Mouse (Mus musculus): Measurements from ENCODE around the gene Thyn1.
A peak's percentile ranks its signal among the peaks of the same experiment; 100 is the strongest.

The Thyn1 gene

GRCm38 (mm10) chr9:26999461-27000395, at the start of gene Thyn1, which contains the start of gene Acad8:
Gene Thyn1 (plus strand): TSS chr9:26999710.
Gene Acad8 (minus strand): TSS chr9:26999566.
- DNase-seq, result peak; percentile 96

DNA sequence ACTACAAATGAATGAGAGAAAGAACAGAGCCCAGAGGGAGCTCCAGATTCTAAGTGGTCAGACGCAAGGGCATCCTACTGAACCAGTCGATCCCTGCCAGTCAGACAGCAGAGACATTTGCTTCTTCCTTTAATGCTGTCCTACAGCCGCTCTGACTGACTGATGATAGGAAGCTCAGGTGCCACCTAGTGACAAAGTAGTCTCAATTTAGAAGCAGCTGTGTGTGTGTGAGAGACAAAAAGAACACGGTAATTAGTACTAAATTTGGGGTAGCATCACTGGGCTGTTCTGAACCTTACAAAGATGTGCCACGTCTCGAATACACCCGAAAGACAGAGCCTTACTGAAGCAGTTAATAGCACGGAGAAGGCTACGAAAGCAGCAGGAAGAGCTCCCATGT, 21.8 kb upstream of the Thyn1 start:
- DNase-seq, result no peak

- no peak for DNase-seq
Observed at GRCm38 (mm10) chr9:26978776-26979175, 20.7 kb upstream of the Thyn1 start.

- DNase-seq, result no peak
Observed at GRCm38 (mm10) chr9:26985090-26985613, 14.4 kb upstream of the Thyn1 start.

DNA sequence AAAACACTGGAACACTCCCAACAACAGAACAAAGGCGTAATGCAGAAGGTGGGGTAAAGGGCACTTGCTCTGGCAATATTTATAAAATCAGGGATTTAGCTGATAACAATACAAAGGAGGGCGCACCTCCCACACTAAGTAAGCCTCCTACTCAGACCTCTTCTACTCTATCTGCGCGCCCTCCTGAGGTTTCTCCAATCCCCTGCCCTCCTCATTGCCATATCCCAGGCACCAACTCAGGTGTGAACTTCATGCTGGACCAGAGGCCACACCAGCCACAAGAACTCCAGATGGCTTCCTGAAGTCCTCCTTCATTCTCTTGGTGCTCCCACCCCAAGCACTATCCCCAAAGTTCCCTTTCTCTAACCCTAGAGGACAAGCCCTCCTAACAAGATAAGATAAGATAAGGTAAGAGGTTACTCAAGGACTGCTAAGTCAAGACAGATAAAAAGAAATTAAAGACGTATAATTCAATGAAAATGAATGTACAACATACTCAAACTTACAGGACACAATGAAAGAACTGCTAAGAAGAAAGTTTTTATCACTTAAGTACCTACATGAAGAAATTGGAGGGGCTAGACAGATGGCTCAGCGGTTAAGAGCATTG, 13.7 kb upstream of the Thyn1 start:
- DNase-seq, result no peak

- DNase-seq, result no peak
Observed at GRCm38 (mm10) chr9:26990181-26990580, 9.3 kb upstream of the Thyn1 start.

DNA sequence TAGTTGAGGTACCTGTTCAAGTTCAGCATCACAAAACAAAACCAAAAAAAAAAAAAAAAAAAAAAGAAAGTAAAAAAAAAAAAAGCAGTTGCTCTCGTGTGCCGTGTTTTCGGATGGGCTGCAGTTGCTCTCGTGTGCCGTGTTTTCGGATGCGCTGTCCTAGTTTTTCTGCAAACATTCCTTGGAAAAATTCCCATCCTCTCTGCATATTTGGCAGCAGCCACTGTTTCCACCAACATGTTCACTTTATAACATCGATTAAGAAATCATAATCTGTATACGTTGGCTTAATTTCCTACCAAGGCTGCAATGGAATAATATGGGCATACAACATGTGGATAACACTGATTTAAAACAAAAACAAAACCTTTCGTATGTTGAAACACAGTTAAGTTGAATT, 6.4 kb upstream of the Thyn1 start:
- no peak for DNase-seq

- no peak for DNase-seq
Observed at GRCm38 (mm10) chr9:26993900-26994299, 5.6 kb upstream of the Thyn1 start.

DNA sequence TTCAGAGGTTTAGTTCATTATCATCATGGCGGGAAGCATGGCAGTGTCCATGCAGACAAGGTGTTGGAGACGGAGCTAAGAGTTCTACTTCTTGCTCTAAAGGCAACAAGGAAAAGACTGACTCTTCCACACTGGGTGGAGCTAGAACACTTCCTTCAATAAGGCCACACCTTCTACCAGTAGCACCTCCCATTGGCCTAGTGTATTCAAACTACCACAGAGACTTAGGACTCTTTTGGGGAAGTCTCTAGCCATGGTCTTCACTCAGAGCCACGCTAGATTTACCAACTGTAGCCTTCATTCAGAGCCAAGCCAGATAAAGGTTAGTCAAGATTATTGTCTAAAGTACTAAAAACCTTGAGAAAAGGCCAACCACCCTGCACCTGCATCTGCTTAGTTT, 2.4 kb upstream of the Thyn1 start:
- DNase-seq, result no peak

- no peak for DNase-seq
Observed at GRCm38 (mm10) chr9:26997501-26997900, 2.0 kb upstream of the Thyn1 start.

DNA sequence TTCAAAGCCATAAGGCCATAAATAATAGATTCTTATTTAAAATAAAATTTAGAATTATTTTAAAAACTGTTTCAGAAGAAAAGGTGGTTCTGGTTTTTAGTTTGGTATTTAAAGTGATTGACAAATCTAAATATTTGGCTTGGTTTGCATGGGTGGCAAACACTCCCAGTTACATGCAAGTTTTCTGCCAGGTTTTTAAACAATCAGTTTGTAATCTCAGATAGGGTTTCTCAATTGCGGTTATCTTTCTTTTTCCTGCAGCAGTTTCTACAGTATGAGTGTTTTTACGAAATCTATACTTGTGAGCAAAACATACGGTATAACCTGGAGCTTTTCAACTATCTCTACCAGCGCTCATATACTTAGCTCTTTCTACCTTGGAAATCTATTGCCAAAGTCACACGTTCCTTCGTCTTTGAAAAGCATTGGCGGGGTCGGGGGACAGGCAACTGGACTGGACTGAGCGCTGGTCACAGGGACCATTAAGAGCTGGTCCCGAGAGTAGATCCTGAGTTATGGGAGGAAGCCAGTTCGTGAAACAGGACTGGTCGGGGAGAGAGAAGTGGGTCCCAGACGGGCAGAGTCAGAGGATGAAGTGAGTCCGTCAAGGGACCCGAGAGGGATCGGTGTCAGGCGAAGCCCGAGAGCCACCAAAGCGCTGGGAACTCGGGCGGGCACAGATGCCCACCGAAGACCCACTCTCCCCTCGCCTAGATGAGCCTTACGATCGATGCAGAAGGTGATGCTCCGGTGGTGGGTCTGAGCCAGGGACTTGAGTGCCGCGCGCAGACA, 645 bp upstream of the Thyn1 start:
- no peak for DNase-seq

GRCm38 (mm10) chr9:27005231-27005630, 5.7 kb downstream of the Thyn1 start:
- no peak for DNase-seq

GRCm38 (mm10) chr9:27005933-27006332, 6.4 kb downstream of the Thyn1 start:
- no peak for DNase-seq

DNA sequence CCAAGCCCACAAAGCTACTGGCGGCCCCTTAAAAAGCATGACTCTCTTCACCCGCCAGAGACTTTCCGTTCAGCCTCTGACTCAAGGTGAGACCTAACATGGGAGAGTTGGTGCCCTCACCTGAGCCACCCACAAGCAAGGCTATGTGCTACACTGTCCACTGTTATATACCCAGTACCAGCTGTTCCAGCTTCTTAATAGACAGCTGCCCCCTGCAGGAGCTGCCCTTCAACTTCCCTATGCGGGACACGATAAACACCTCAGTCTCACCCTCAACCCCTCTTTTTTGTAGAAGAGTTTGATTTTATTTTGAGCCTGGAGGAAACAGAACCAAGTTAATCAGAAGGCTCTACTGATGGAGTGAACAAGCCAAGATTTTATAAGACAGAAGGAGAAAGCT, 7.4 kb downstream of the Thyn1 start:
- no peak for DNase-seq

DNA sequence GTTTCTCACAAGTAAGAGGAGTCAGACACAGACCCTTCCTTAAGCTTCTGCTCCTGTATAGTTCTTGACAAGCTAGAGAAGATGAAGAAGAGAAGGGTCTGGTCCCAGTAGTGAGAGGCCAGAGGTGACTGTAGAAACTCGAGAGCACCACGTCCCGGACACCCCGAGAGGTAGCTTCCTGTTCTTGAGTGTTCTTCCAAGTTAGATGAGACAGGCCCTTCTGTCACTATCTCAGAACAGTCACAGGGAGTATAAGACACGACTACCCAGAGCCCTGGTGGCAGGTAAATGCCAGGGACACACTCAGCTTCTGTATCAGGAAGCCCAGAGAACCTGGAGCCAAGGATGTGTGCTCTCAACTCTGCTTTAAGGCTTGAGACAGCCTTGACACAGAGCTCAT, 9.7 kb downstream of the Thyn1 start:
- DNase-seq, result no peak

GRCm38 (mm10) chr9:27011572-27011971, 12.1 kb downstream of the Thyn1 start:
- no peak for DNase-seq

GRCm38 (mm10) chr9:27018961-27019360, 19.5 kb downstream of the Thyn1 start:
- no peak for DNase-seq

GRCm38 (mm10) chr9:27023681-27024080, 24.2 kb downstream of the Thyn1 start:
- no peak for DNase-seq

DNA sequence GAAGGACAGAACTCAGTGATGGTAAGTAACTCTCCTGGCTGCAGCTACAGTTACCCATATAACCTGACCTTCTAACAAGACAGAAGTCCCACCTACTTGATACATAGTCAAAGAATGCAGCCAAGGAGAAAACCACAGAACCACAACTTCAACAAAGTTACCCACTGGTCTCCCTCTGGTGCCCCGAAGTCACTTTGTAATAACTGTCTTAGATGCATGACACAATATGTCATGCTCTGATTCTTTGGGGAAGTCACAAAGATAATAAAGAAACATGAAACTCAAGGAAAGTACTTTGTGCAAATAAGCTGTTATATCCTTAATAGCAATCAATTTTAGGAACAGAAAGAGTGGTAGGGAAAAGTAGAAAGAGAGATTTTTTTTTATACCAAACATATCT, 27.2 kb downstream of the Thyn1 start:
- no peak for DNase-seq

GRCm38 (mm10) chr9:27029022-27029827, 29.7 kb downstream of the Thyn1 start:
- DNase-seq, result peak; percentile 22

- peak; percentile 95 for DNase-seq
Observed at GRCm38 (mm10) chr9:27029828-27030762, 30.6 kb downstream of the Thyn1 start, which contains the start of the genes Vps26b and Ncapd3. Gene Vps26b (minus strand): TSS chr9:27030065. Gene Ncapd3 (plus strand): TSS chr9:27030175.
